Mouse (Mus musculus): ENCODE data around the gene Zfp322a. TPM values are rescaled to one million over a fixed set of nuclear protein-coding genes. Genes with fewer than 3 reads are reported as not detected.
"Not testable (repeated sequence)": the region's sequence is repeated elsewhere in the genome, so short reads cannot be mapped to it uniquely, and the experiment has no call there.

Gene Zfp322a
- polyA plus RNA-seq, 1 experiment from 2014 or later, result 62.5 TPM

- H3K4me2 ChIP-seq (ENCODE audit: low read length), result peak overlapping the region; percentile 50
- H3K27ac ChIP-seq (ENCODE audit: low read length), result no peak overlapping the region
- peaks cover 18% of the 10 kb centered on the region for H3K27me3 ChIP-seq (replicated peaks; ENCODE audit: control insufficient read depth, insufficient read depth, low read length)
- WGBS, result 5% methylated on average over 24 of the region's 24 CpGs
- ATAC-seq, result no peak
- no peaks in the 10 kb centered on the region for H3K36me3 ChIP-seq (ENCODE audit: control insufficient read depth, insufficient read depth)
- H3K9me3 ChIP-seq (ENCODE audit: control insufficient read depth, low read length), result no peaks in the 10 kb centered on the region; the same call in 1 of the 2 replicates
- H3K9ac ChIP-seq (replicated peaks; ENCODE audit: low read depth, low read length), result no peak overlapping the region
- peak overlapping the region; percentile 42 for H3K4me3 ChIP-seq (replicated peaks; ENCODE audit: low read length)
- peaks cover 8% of the 10 kb centered on the region for H3K4me1 ChIP-seq (replicated peaks; ENCODE audit: control insufficient read depth, insufficient read depth, low read length)
Measured at GRCm38 (mm10) chr13:23400771-23401682, 32.0 kb upstream of the Zfp322a start.

GRCm38 (mm10) chr13:23396913-23397312 is 27.9 kb upstream of the Zfp322a start:
- WGBS, result 10% methylated on average over 14 of the region's 14 CpGs
- not testable (repeated sequence) for H3K36me3 ChIP-seq (ENCODE audit: control insufficient read depth, insufficient read depth); ATAC-seq; H3K9ac ChIP-seq (replicated peaks; ENCODE audit: low read depth, low read length); H3K4me3 ChIP-seq (replicated peaks; ENCODE audit: low read length); H3K27ac ChIP-seq (ENCODE audit: low read length); H3K9me3 ChIP-seq (ENCODE audit: control insufficient read depth, low read length); H3K4me2 ChIP-seq (ENCODE audit: low read length)
- Histone ChIP-seq H3K4me1 (replicated peaks; ENCODE audit: control insufficient read depth, insufficient read depth, low read length) (peaks cover 11% of the 10 kb centered on the region), H3K27me3 (replicated peaks; ENCODE audit: control insufficient read depth, insufficient read depth, low read length) (peaks cover 36% of the 10 kb centered on the region)

- Histone ChIP-seq H3K9ac (replicated peaks; ENCODE audit: low read depth, low read length) (peak overlapping the region; percentile 51), H3K4me2 (ENCODE audit: low read length) (peak overlapping the region; percentile 88), H3K36me3 (ENCODE audit: control insufficient read depth, insufficient read depth) (no peaks in the 10 kb centered on the region), H3K4me3 (replicated peaks; ENCODE audit: low read length) (peak overlapping the region; percentile 52), H3K4me1 (replicated peaks; ENCODE audit: control insufficient read depth, insufficient read depth, low read length) (peaks cover 11% of the 10 kb centered on the region), H3K9me3 (ENCODE audit: control insufficient read depth, low read length) (no peaks in the 10 kb centered on the region; the same call in 1 of the 2 replicates), H3K27ac (ENCODE audit: low read length) (no peak overlapping the region), H3K27me3 (replicated peaks; ENCODE audit: control insufficient read depth, insufficient read depth, low read length) (peaks cover 38% of the 10 kb centered on the region)
- under 1% methylated on average over 31 of the region's 31 CpGs for WGBS
- ATAC-seq, result no peak
Measured at GRCm38 (mm10) chr13:23396246-23396703, 27.3 kb upstream of the Zfp322a start.

GRCm38 (mm10) chr13:23395301-23396245 is 26.6 kb upstream of the Zfp322a start:
- no peak for ATAC-seq
- no peak overlapping the region for H3K27ac ChIP-seq (ENCODE audit: low read length)
- WGBS, result 2% methylated on average over 43 of the region's 43 CpGs
- no peaks in the 10 kb centered on the region for H3K36me3 ChIP-seq (ENCODE audit: control insufficient read depth, insufficient read depth)
- peaks cover 38% of the 10 kb centered on the region for H3K27me3 ChIP-seq (replicated peaks; ENCODE audit: control insufficient read depth, insufficient read depth, low read length)
- H3K4me2 ChIP-seq (ENCODE audit: low read length), result peak overlapping the region; percentile 88
- no peaks in the 10 kb centered on the region for H3K9me3 ChIP-seq (ENCODE audit: control insufficient read depth, low read length)
- peak overlapping the region; percentile 52 for H3K4me3 ChIP-seq (replicated peaks; ENCODE audit: low read length)
- H3K4me1 ChIP-seq (replicated peaks; ENCODE audit: control insufficient read depth, insufficient read depth, low read length), result peaks cover 11% of the 10 kb centered on the region
- H3K9ac ChIP-seq (replicated peaks; ENCODE audit: low read depth, low read length), result peak overlapping the region; percentile 51

GRCm38 (mm10) chr13:23387548-23387947 is 18.5 kb upstream of the Zfp322a start:
- Histone ChIP-seq H3K4me3 (replicated peaks; ENCODE audit: low read length) (no peak overlapping the region), H3K9me3 (ENCODE audit: control insufficient read depth, low read length) (no peaks in the 10 kb centered on the region), H3K4me2 (ENCODE audit: low read length) (no peak overlapping the region), H3K36me3 (ENCODE audit: control insufficient read depth, insufficient read depth) (no peaks in the 10 kb centered on the region), H3K4me1 (replicated peaks; ENCODE audit: control insufficient read depth, insufficient read depth, low read length) (no peaks in the 10 kb centered on the region), H3K9ac (replicated peaks; ENCODE audit: low read depth, low read length) (no peak overlapping the region), H3K27me3 (replicated peaks; ENCODE audit: control insufficient read depth, insufficient read depth, low read length) (0 out of 2 replicates have a peak, but pooled peaks cover 4% of the 10 kb centered on the region), H3K27ac (ENCODE audit: low read length) (no peak overlapping the region)
- WGBS, result 85% methylated on average over 1 of the region's 1 CpGs
- ATAC-seq, result no peak

GRCm38 (mm10) chr13:23383127-23383526 is 14.1 kb upstream of the Zfp322a start:
- 67% methylated on average over 1 of the region's 1 CpGs for WGBS
- ATAC-seq, result no peak

GRCm38 (mm10) chr13:23372433-23372832 is 3.4 kb upstream of the Zfp322a start:
- no peaks in the 10 kb centered on the region for H3K9me3 ChIP-seq (ENCODE audit: control insufficient read depth, low read length)

More at GRCm38 (mm10) chr13:23383127-23383526, 14.1 kb upstream of the Zfp322a start:
- no peaks in the 10 kb centered on the region for H3K9me3 ChIP-seq (ENCODE audit: control insufficient read depth, low read length)
- H3K4me1 ChIP-seq (replicated peaks; ENCODE audit: control insufficient read depth, insufficient read depth, low read length), result no peaks in the 10 kb centered on the region
- no peak overlapping the region for H3K9ac ChIP-seq (replicated peaks; ENCODE audit: low read depth, low read length)
- H3K4me2 ChIP-seq (ENCODE audit: low read length), result no peak overlapping the region
- H3K36me3 ChIP-seq (ENCODE audit: control insufficient read depth, insufficient read depth), result no peaks in the 10 kb centered on the region
- no peak overlapping the region for H3K4me3 ChIP-seq (replicated peaks; ENCODE audit: low read length)
- H3K27ac ChIP-seq (ENCODE audit: low read length), result no peak overlapping the region
- H3K27me3 ChIP-seq (replicated peaks; ENCODE audit: control insufficient read depth, insufficient read depth, low read length), result no peaks in the 10 kb centered on the region

GRCm38 (mm10) chr13:23370075-23370474 is 1.1 kb upstream of the Zfp322a start:
- no peak for ATAC-seq
- Histone ChIP-seq H3K4me2 (ENCODE audit: low read length) (peak overlapping the region; percentile 66), H3K4me3 (replicated peaks; ENCODE audit: low read length) (no peak overlapping the region), H3K27me3 (replicated peaks; ENCODE audit: control insufficient read depth, insufficient read depth, low read length) (no peaks in the 10 kb centered on the region), H3K36me3 (ENCODE audit: control insufficient read depth, insufficient read depth) (no peaks in the 10 kb centered on the region), H3K9ac (replicated peaks; ENCODE audit: low read depth, low read length) (no peak overlapping the region), H3K9me3 (ENCODE audit: control insufficient read depth, low read length) (no peaks in the 10 kb centered on the region), H3K4me1 (replicated peaks; ENCODE audit: control insufficient read depth, insufficient read depth, low read length) (peaks cover 22% of the 10 kb centered on the region), H3K27ac (ENCODE audit: low read length) (no peak overlapping the region)
- 93% methylated on average over 4 of the region's 4 CpGs for WGBS

More at GRCm38 (mm10) chr13:23372433-23372832, 3.4 kb upstream of the Zfp322a start:
- H3K27me3 ChIP-seq (replicated peaks; ENCODE audit: control insufficient read depth, insufficient read depth, low read length), result no peaks in the 10 kb centered on the region
- no peak overlapping the region for H3K9ac ChIP-seq (replicated peaks; ENCODE audit: low read depth, low read length)
- peaks cover 9% of the 10 kb centered on the region for H3K4me1 ChIP-seq (replicated peaks; ENCODE audit: control insufficient read depth, insufficient read depth, low read length)
- H3K27ac ChIP-seq (ENCODE audit: low read length), result no peak overlapping the region
- ATAC-seq, result no peak
- H3K36me3 ChIP-seq (ENCODE audit: control insufficient read depth, insufficient read depth), result no peaks in the 10 kb centered on the region
- no peak overlapping the region for H3K4me2 ChIP-seq (ENCODE audit: low read length)
- 88% methylated on average over 1 of the region's 1 CpGs for WGBS
- H3K4me3 ChIP-seq (replicated peaks; ENCODE audit: low read length), result no peak overlapping the region

- Histone ChIP-seq H3K4me2 (ENCODE audit: low read length) (peak overlapping the region; percentile 66), H3K4me3 (replicated peaks; ENCODE audit: low read length) (peak overlapping the region; percentile 57), H3K9ac (replicated peaks; ENCODE audit: low read depth, low read length) (peak overlapping the region; percentile 60), H3K36me3 (ENCODE audit: control insufficient read depth, insufficient read depth) (no peaks in the 10 kb centered on the region), H3K9me3 (ENCODE audit: control insufficient read depth, low read length) (no peaks in the 10 kb centered on the region), H3K27ac (ENCODE audit: low read length) (peak overlapping the region; percentile 91), H3K4me1 (replicated peaks; ENCODE audit: control insufficient read depth, insufficient read depth, low read length) (peaks cover 22% of the 10 kb centered on the region), H3K27me3 (replicated peaks; ENCODE audit: control insufficient read depth, insufficient read depth, low read length) (no peaks in the 10 kb centered on the region)
- peak; percentile 53 for ATAC-seq
- WGBS, result 0% methylated on average over 10 of the region's 10 CpGs
Measured at GRCm38 (mm10) chr13:23369421-23369765, 385 bp upstream of the Zfp322a start.
